Mouse (Mus musculus) heart, embryonic 13.5 days (tissue): ENCODE measurements around the gene Zfp740. TPM values are rescaled to one million over a fixed set of nuclear protein-coding genes. Genes with fewer than 3 reads are reported as not detected.
"Not testable (repeated sequence)": the region's sequence is repeated elsewhere in the genome, so short reads cannot be mapped to it uniquely, and the experiment has no call there.

Experiments used
- ATAC-seq: fragments of 200-750 bp; cut with Nextera tagmentation; 2 replicates; pipeline ENCODE4 v1.8.0; 2017; ENCODE audit warnings: moderate TSS enrichment; ENCODE audit not compliant: insufficient number of reproducible peaks, low FRiP score, low TSS enrichment; ENCODE audit errors: extremely low read depth
- H3K27ac ChIP-seq: fragments of 300-500 bp; sonication (generic); replicated peaks from 2 replicates; pipeline ENCODE4 v1.5.1; 2015; ENCODE audit warnings: moderate library complexity, mild to moderate bottlenecking, inconsistent platforms
- H3K27me3 ChIP-seq: fragments of 300-500 bp; sonication (generic); replicated peaks from 2 replicates; pipeline ENCODE4 v1.6.1; 2015; ENCODE audit warnings: mild to moderate bottlenecking, inconsistent platforms
- H3K36me3 ChIP-seq: fragments of 300-500 bp; sonication (generic); 2 replicates; pipeline ENCODE4 v1.6.1; 2015; ENCODE audit warnings: mild to moderate bottlenecking, inconsistent platforms
- H3K4me1 ChIP-seq: fragments of 300-500 bp; sonication (generic); 2 replicates; pipeline ENCODE4 v1.6.1; 2015; ENCODE audit warnings: inconsistent platforms
- H3K4me2 ChIP-seq: fragments of 300-500 bp; sonication (generic); 2 replicates; pipeline ENCODE4 v1.6.1; 2015; ENCODE audit warnings: inconsistent platforms, mild to moderate bottlenecking, moderate library complexity
- H3K4me3 ChIP-seq: fragments of 300-500 bp; sonication (generic); 2 replicates; pipeline ENCODE4 v1.5.1; 2015; ENCODE audit warnings: moderate library complexity, mild to moderate bottlenecking, inconsistent platforms
- H3K9ac ChIP-seq: fragments of 300-500 bp; sonication (generic); 2 replicates; pipeline ENCODE4 v1.6.1; 2015; ENCODE audit warnings: inconsistent platforms, mild to moderate bottlenecking, moderate library complexity
- H3K9me3 ChIP-seq: fragments of 300-500 bp; sonication (generic); 2 replicates; pipeline ENCODE4 v1.6.1; 2016; ENCODE audit warnings: inconsistent platforms
- WGBS: fragments of 180-500 bp; shearing (Covaris S2); methylation state at CpG from one replicate; pipeline ENCODE4 v1.1.7; 2015; ENCODE audit warnings: mixed read lengths; 5-methylcytosine and 5-hydroxymethylcytosine counted together
- polyA plus RNA-seq: library from polyadenylated mRNA; unstranded; fragments of >200 nt; fragmentation: Nextera tagmentation; extraction: Ambion mirVana; gene quantifications from 2 replicates; pipeline ENCODE4 v1.2.1, GENCODE M21; 2015

Zfp740 gene
- polyA plus RNA-seq, 1 experiment from 2014 or later: 30.3 TPM

- ATAC-seq: no peak
- H3K27ac ChIP-seq: no peak overlapping the region
Measured at GRCm38 (mm10) chr15:102210816-102211215, 7.8 kb downstream of the Zfp740 start.

GRCm38 (mm10) chr15:102211895-102212294, 8.8 kb downstream of the Zfp740 start:
- peaks cover 92% of the 10 kb centered on the region for H3K36me3 ChIP-seq
- no peak overlapping the region for H3K4me2 ChIP-seq
- H3K9ac ChIP-seq: no peak overlapping the region
- no peak overlapping the region; the same call in 1 of the 2 replicates for H3K27ac ChIP-seq
- no peaks in the 10 kb centered on the region for H3K9me3 ChIP-seq
- peaks cover 12% of the 10 kb centered on the region for H3K4me1 ChIP-seq
- H3K4me3 ChIP-seq: no peak overlapping the region
- WGBS: 64% methylated on average over 6 of the region's 6 CpGs
- H3K27me3 ChIP-seq: no peaks in the 10 kb centered on the region
- ATAC-seq: no peak

More at GRCm38 (mm10) chr15:102210816-102211215, 7.8 kb downstream of the Zfp740 start:
- Histone ChIP-seq H3K9ac (no peak overlapping the region), H3K4me1 (peaks cover 17% of the 10 kb centered on the region), H3K36me3 (peaks cover 93% of the 10 kb centered on the region), H3K27me3 (no peaks in the 10 kb centered on the region), H3K9me3 (no peaks in the 10 kb centered on the region), H3K4me2 (no peak overlapping the region), H3K4me3 (no peak overlapping the region)
- 91% methylated on average over 4 of the region's 4 CpGs for WGBS

- no peak overlapping the region for H3K27ac ChIP-seq
- no peak overlapping the region for H3K9ac ChIP-seq
- peaks cover 75% of the 10 kb centered on the region for H3K36me3 ChIP-seq
- no peak overlapping the region for H3K4me3 ChIP-seq
- H3K9me3 ChIP-seq: no peaks in the 10 kb centered on the region
- 47% methylated on average over 2 of the region's 2 CpGs for WGBS
- H3K4me1 ChIP-seq: peaks cover 11% of the 10 kb centered on the region; the same call in 1 of the 2 replicates
- ATAC-seq: no peak
- no peaks in the 10 kb centered on the region for H3K27me3 ChIP-seq
- no peak overlapping the region for H3K4me2 ChIP-seq
Measured at GRCm38 (mm10) chr15:102214132-102214531, 11.1 kb downstream of the Zfp740 start.

GRCm38 (mm10) chr15:102215624-102216023, 12.6 kb downstream of the Zfp740 start:
- WGBS: 59% methylated on average over 6 of the region's 6 CpGs
- Histone ChIP-seq H3K27me3 (no peaks in the 10 kb centered on the region), H3K4me2 (no peak overlapping the region), H3K4me1 (peaks cover 11% of the 10 kb centered on the region; the same call in 1 of the 2 replicates), H3K4me3 (no peak overlapping the region), H3K9me3 (no peaks in the 10 kb centered on the region), H3K9ac (no peak overlapping the region), H3K36me3 (peaks cover 60% of the 10 kb centered on the region), H3K27ac (no peak overlapping the region)
- ATAC-seq: no peak

- ATAC-seq: no peak
- Histone ChIP-seq H3K36me3 (peaks cover 50% of the 10 kb centered on the region), H3K9me3 (no peaks in the 10 kb centered on the region), H3K4me1 (peaks cover 9% of the 10 kb centered on the region; the same call in 1 of the 2 replicates), H3K9ac (no peak overlapping the region), H3K4me3 (no peak overlapping the region), H3K4me2 (no peak overlapping the region), H3K27me3 (no peaks in the 10 kb centered on the region), H3K27ac (no peak overlapping the region)
- 73% methylated on average over 16 of the region's 16 CpGs for WGBS
Measured at GRCm38 (mm10) chr15:102216459-102217228, 13.6 kb downstream of the Zfp740 start.

- Histone ChIP-seq H3K27me3 (peaks cover 6% of the 10 kb centered on the region), H3K4me3 (no peak overlapping the region), H3K9ac (no peak overlapping the region), H3K4me2 (no peak overlapping the region), H3K4me1 (peaks cover 5% of the 10 kb centered on the region; the same call in 1 of the 2 replicates), H3K36me3 (peaks cover 43% of the 10 kb centered on the region), H3K27ac (no peak overlapping the region), H3K9me3 (no peaks in the 10 kb centered on the region)
- no peak for ATAC-seq
- WGBS: 67% methylated on average over 7 of the region's 7 CpGs
Measured at GRCm38 (mm10) chr15:102217325-102217724, 14.3 kb downstream of the Zfp740 start.

- Histone ChIP-seq H3K36me3 (0 out of 2 replicates have a peak, but pooled peaks cover under 1% of the 10 kb centered on the region), H3K27me3 (peaks cover 31% of the 10 kb centered on the region), H3K4me1 (peaks cover 14% of the 10 kb centered on the region), H3K9me3 (no peaks in the 10 kb centered on the region), H3K4me3 (no peak overlapping the region), H3K4me2 (no peak overlapping the region), H3K27ac (no peak overlapping the region), H3K9ac (no peak overlapping the region)
- no peak for ATAC-seq
- WGBS: 57% methylated on average over 10 of the region's 10 CpGs
Measured at GRCm38 (mm10) chr15:102222386-102222785, 19.3 kb downstream of the Zfp740 start.

GRCm38 (mm10) chr15:102224186-102224991, 21.3 kb downstream of the Zfp740 start:
- H3K9ac ChIP-seq: peak overlapping the region; percentile 80
- no peak overlapping the region for H3K27ac ChIP-seq

GRCm38 (mm10) chr15:102224992-102225617, 22.1 kb downstream of the Zfp740 start:
- Histone ChIP-seq H3K4me3 (peak overlapping the region; percentile 53), H3K27ac (no peak overlapping the region), H3K27me3 (peaks cover 38% of the 10 kb centered on the region), H3K9ac (peak overlapping the region; percentile 80), H3K4me2 (peak overlapping the region; percentile 85), H3K9me3 (no peaks in the 10 kb centered on the region), H3K4me1 (peaks cover 14% of the 10 kb centered on the region), H3K36me3 (no peaks in the 10 kb centered on the region)
- WGBS: 6% methylated on average over 21 of the region's 21 CpGs
- ATAC-seq: no peak

More at GRCm38 (mm10) chr15:102224186-102224991, 21.3 kb downstream of the Zfp740 start:
- H3K27me3 ChIP-seq: peaks cover 36% of the 10 kb centered on the region
- no peaks in the 10 kb centered on the region for H3K36me3 ChIP-seq
- no peaks in the 10 kb centered on the region for H3K9me3 ChIP-seq
- H3K4me2 ChIP-seq: peak overlapping the region; percentile 85
- H3K4me1 ChIP-seq: peaks cover 14% of the 10 kb centered on the region
- H3K4me3 ChIP-seq: peak overlapping the region; percentile 53
- ATAC-seq: peak; percentile 72; the same call in 1 of the 2 replicates
- whole genome bisulfite sequencing: 3% methylated on average over 43 of the region's 43 CpGs

GRCm38 (mm10) chr15:102225619-102226018, 22.6 kb downstream of the Zfp740 start:
- not testable (repeated sequence) for H3K9ac ChIP-seq, ATAC-seq, H3K27ac ChIP-seq, H3K9me3 ChIP-seq, H3K36me3 ChIP-seq, H3K4me3 ChIP-seq
- Histone ChIP-seq H3K4me2 (peak overlapping the region; percentile 85; the same call in 1 of the 2 replicates), H3K4me1 (peaks cover 14% of the 10 kb centered on the region), H3K27me3 (peaks cover 42% of the 10 kb centered on the region)
- WGBS: 69% methylated on average over 6 of the region's 6 CpGs
